Mouse (Mus musculus): ENCODE measurements around the gene Herpud1.

- no peak for TF ChIP-seq CTCF (IDR thresholded peaks at IDR 0.05; ENCODE audit: low read depth, low read length)
- TF ChIP-seq POLR2A (IDR thresholded peaks at IDR 0.05; ENCODE audit: extremely low read depth, insufficient read depth, low read length) = no peak
Measured at GRCm38 (mm10) chr8:94412518-94412917, 26.3 kb downstream of the Herpud1 start.

Data from liver, adult 2 months (tissue).